Mouse (Mus musculus): Measurements from ENCODE around the gene C2cd4d.

DNA sequence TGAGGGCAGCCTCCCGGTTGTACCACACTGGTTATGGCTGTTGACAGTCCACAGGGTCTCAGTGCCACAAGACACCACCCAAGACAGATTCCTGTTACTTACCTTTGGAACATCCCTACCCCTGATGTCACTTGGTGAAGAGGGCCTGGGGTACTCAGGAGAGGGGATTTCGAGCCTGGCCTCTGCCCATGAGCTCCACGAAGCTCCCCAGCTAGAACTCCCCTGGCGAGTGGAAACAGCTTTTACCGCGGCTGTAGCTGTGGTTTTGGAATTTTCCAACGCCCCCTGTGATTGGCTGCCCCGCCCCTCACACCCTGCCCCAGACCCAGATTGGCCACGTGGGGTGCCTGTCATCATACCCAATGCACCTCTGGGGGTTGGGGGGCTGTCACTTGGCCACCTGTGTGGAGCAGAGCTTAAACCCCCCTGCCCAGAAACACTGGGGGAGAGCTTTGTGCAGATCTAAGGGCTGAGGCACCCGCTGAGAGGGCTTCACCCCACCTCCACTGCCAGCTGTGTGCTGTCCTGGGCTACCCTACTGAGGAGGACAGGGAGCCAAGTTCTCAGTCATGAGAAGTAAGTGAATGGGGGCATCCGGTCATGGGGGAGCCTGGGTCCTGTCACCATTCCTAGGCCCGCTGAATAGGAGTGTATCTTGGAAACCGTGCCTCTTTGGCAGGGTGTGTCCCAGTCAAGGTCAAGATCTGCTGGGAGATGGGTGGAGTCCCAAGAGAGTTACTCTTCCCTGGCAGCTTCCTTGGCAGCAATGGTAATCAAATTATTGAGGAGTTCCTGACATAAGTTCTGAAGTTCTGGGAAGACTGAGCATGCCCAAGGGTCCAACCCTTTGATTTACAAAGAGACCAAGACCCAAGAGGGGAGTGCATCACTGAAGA is 15.0 kb downstream of the C2cd4d start:
- no peak for TF ChIP-seq GATA1 (IDR thresholded peaks at IDR 0.05; ENCODE audit: low read length)
- TF ChIP-seq TAL1 (IDR thresholded peaks at IDR 0.05; ENCODE audit: low read length): no peak
